Mouse (Mus musculus) liver, embryonic 11.5 days (tissue): ENCODE results near the gene Fcna. TPM values are rescaled to one million over a fixed set of nuclear protein-coding genes. Genes with fewer than 3 reads are reported as not detected.
A peak's percentile ranks its signal among the peaks of the same experiment; 100 is the strongest.

Experiments
- ATAC-seq: fragments of 200-750 bp; cut with Nextera tagmentation; replicated peaks from 2 replicates; pipeline ENCODE4 v1.8.0; 2017; ENCODE audit warnings: moderate number of reproducible peaks, mild to moderate bottlenecking, moderate TSS enrichment, moderate library complexity; ENCODE audit not compliant: low FRiP score
- DNase-seq: peaks from one replicate; pipeline ENCODE4 v3.0.0-alpha.2; 2017; ENCODE audit warnings: low spot score
- H3K27ac ChIP-seq: fragments of 300-500 bp; sonication (generic); 2 replicates; pipeline ENCODE4 v1.5.1; 2014; ENCODE audit warnings: mild to moderate bottlenecking, low read depth, low read length, control low read depth
- H3K27me3 ChIP-seq: fragments of 300-500 bp; sonication (generic); replicated peaks from 2 replicates; pipeline ENCODE4 v1.6.1; 2014; ENCODE audit warnings: low read length, mixed read lengths; ENCODE audit not compliant: control insufficient read depth, insufficient read depth
- H3K36me3 ChIP-seq: fragments of 300-500 bp; sonication (generic); 2 replicates; pipeline ENCODE4 v1.6.1; 2014; ENCODE audit warnings: mild to moderate bottlenecking, low read length, moderate library complexity, mixed read lengths; ENCODE audit not compliant: control insufficient read depth, insufficient read depth
- H3K4me1 ChIP-seq: fragments of 300-500 bp; sonication (generic); replicated peaks from 2 replicates; pipeline ENCODE4 v1.6.1; 2014; ENCODE audit warnings: low read length, mixed read lengths; ENCODE audit not compliant: control insufficient read depth, insufficient read depth
- H3K4me2 ChIP-seq: fragments of 300-500 bp; sonication (generic); 2 replicates; pipeline ENCODE4 v1.6.1; 2014; ENCODE audit warnings: mild to moderate bottlenecking, control low read depth, moderate library complexity
- H3K4me3 ChIP-seq: fragments of 300-500 bp; sonication (generic); 2 replicates; pipeline ENCODE4 v1.5.1; 2014; ENCODE audit warnings: low read depth, low read length, control low read depth
- H3K9ac ChIP-seq: fragments of 300-500 bp; sonication (generic); 2 replicates; pipeline ENCODE4 v1.6.1; 2014; ENCODE audit warnings: low read depth, low read length, control low read depth
- H3K9me3 ChIP-seq: fragments of 300-500 bp; sonication (generic); 2 replicates; pipeline ENCODE4 v1.6.1; 2016; ENCODE audit warnings: low read length, inconsistent platforms, mixed read lengths; ENCODE audit not compliant: control insufficient read depth
- WGBS: fragments of 180-500 bp; shearing (Covaris S2); extraction: QIAGEN DNeasy Blood & Tissue Kit; methylation state at CpG from one replicate; pipeline ENCODE4 v1.1.7; 2014; 5-methylcytosine and 5-hydroxymethylcytosine counted together
- polyA plus RNA-seq: library from polyadenylated mRNA; unstranded; fragments of >200 nt; fragmentation: Nextera tagmentation; extraction: Ambion mirVana; gene quantifications from 2 replicates; pipeline ENCODE4 v1.2.1, GENCODE M21; 2014

Fcna gene
- polyA plus RNA-seq, 1 experiment from 2014 or later = 33.4 TPM

GRCm38 (mm10) chr2:25656691-25657090 lies 28.9 kb upstream of the Fcna start:
- Histone ChIP-seq H3K27ac (no peak overlapping the region), H3K27me3 (0 out of 2 replicates have a peak, but pooled peaks cover 3% of the 10 kb centered on the region), H3K9ac (no peak overlapping the region), H3K4me1 (no peaks in the 10 kb centered on the region), H3K36me3 (no peaks in the 10 kb centered on the region), H3K4me3 (no peak overlapping the region), H3K4me2 (no peak overlapping the region), H3K9me3 (no peaks in the 10 kb centered on the region)
- 83% methylated on average over 4 of the region's 4 CpGs for WGBS
- DNase-seq = no peak
- ATAC-seq = no peak

DNA sequence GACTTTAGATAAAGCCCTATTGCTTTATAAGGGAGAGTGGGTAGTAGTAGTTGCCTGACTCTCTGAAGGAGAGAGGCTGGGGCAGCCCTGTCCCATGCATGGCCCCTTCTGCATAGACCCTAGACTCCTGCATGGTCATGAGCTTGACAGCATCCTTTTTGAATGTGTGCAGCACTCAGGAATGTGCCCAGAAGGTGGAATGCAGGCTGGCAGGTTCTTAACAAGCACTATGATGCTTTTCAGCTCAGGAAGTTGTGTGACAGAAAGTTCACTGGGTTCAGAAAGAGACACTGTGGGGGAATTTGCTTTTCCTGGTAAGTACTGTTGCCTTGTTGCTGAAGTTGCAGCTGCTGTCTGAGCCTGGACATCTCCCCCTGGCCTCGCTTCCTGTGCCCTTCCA lies 26.7 kb upstream of the Fcna start:
- Histone ChIP-seq H3K9me3 (no peaks in the 10 kb centered on the region), H3K4me3 (no peak overlapping the region), H3K9ac (no peak overlapping the region), H3K4me2 (no peak overlapping the region), H3K36me3 (no peaks in the 10 kb centered on the region), H3K27ac (no peak overlapping the region), H3K4me1 (no peaks in the 10 kb centered on the region), H3K27me3 (0 out of 2 replicates have a peak, but pooled peaks cover 3% of the 10 kb centered on the region)
- ATAC-seq (no peak), DNase-seq (no peak)
- 55% methylated on average over 1 of the region's 1 CpGs for WGBS

- H3K4me2 ChIP-seq = no peak within 1 kb of the TSS
- 0 out of 2 replicates have a peak, but pooled peaks cover 3% of the 10 kb centered on the region for H3K27me3 ChIP-seq
- H3K9me3 ChIP-seq = no peaks in the 10 kb centered on the region
- 67% methylated on average over 2 of the region's 2 CpGs for WGBS
- H3K9ac ChIP-seq = no peak within 1 kb of the TSS
- H3K27ac ChIP-seq = no peak within 1 kb of the TSS
- H3K4me1 ChIP-seq = no peaks in the 10 kb centered on the region
- no peaks in the 10 kb centered on the region for H3K36me3 ChIP-seq
- DNase-seq = no peak
- no peak for ATAC-seq
- H3K4me3 ChIP-seq = no peak within 1 kb of the TSS
Observed at GRCm38 (mm10) chr2:25652902-25653301, 25.1 kb upstream of the Fcna start, which contains the start of gene Lcn8. Lcn8 (plus strand) TSS chr2:25653120.

GRCm38 (mm10) chr2:25639890-25640289 lies 12.1 kb upstream of the Fcna start:
- Histone ChIP-seq H3K27ac (no peak overlapping the region), H3K4me1 (no peaks in the 10 kb centered on the region), H3K4me3 (no peak overlapping the region), H3K9me3 (no peaks in the 10 kb centered on the region), H3K36me3 (no peaks in the 10 kb centered on the region), H3K4me2 (no peak overlapping the region), H3K27me3 (no peaks in the 10 kb centered on the region), H3K9ac (no peak overlapping the region)
- DNase-seq = no peak
- WGBS = 17% methylated on average over 6 of the region's 6 CpGs
- ATAC-seq = no peak

DNA sequence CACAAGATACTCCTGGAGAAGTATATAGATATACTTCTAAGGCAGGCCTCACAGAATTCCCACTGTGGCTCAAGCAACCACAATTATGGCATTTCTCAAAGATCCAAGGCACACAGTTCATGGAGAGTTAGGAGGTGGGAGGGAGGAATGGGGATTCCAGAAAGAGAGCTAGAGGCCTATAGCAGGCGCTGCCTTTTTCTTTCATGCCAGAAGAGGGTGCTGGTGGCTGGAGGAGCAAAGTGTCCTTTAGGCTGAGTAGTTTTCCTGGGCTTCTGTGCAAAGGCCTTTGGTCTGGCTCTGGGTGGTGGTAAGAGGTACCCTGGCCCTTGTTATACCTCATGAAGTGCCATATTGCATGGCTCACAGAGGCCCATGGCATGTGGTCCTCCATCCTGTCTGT lies 6.2 kb upstream of the Fcna start:
- Histone ChIP-seq H3K27ac (no peak overlapping the region), H3K27me3 (no peaks in the 10 kb centered on the region), H3K4me2 (no peak overlapping the region), H3K4me3 (no peak overlapping the region), H3K4me1 (no peaks in the 10 kb centered on the region), H3K9ac (no peak overlapping the region), H3K36me3 (no peaks in the 10 kb centered on the region), H3K9me3 (no peaks in the 10 kb centered on the region)
- WGBS = 58% methylated on average over 1 of the region's 1 CpGs
- DNase-seq = no peak
- no peak for ATAC-seq

GRCm38 (mm10) chr2:25633616-25634015 lies 5.8 kb upstream of the Fcna start:
- H3K27ac ChIP-seq = no peak overlapping the region
- H3K27me3 ChIP-seq = no peaks in the 10 kb centered on the region
- H3K4me2 ChIP-seq = no peak overlapping the region
- no peaks in the 10 kb centered on the region for H3K36me3 ChIP-seq
- no peak for DNase-seq
- H3K9me3 ChIP-seq = no peaks in the 10 kb centered on the region
- no peak overlapping the region for H3K9ac ChIP-seq
- WGBS = 73% methylated on average over 3 of the region's 3 CpGs
- no peak overlapping the region for H3K4me3 ChIP-seq
- ATAC-seq = no peak
- no peaks in the 10 kb centered on the region; the same call in 1 of the 2 replicates for H3K4me1 ChIP-seq

DNA sequence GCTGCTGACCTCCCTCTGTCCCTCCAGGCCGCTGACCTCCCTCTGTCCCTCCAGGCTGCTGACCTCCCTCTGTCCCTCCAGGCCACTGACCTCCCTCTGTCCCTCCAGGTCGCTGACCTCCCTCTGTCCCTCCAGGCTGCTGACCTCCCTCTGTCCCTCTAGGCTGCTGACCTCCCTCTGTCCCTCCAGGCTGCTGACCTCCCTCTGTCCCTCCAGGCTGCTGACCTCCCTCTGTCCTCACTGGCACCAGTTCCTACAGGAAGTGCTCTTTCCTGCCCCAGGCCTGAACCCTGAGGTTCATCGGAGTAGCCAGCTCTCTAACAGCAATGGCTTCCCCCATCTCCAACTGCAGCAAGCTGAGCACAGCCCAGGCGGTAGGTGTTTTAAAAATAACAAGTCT lies 908 bp upstream of the Fcna start:
- no peak for ATAC-seq

GRCm38 (mm10) chr2:25625986-25626385 lies 1.8 kb downstream of the Fcna start:
- Histone ChIP-seq H3K9ac (no peak overlapping the region), H3K36me3 (no peaks in the 10 kb centered on the region), H3K4me1 (peaks cover 3% of the 10 kb centered on the region; the same call in 1 of the 2 replicates), H3K27me3 (no peaks in the 10 kb centered on the region), H3K9me3 (no peaks in the 10 kb centered on the region), H3K4me2 (no peak overlapping the region), H3K27ac (no peak overlapping the region), H3K4me3 (no peak overlapping the region)
- 45% methylated on average over 5 of the region's 5 CpGs for WGBS
- DNase-seq = no peak
- ATAC-seq = no peak

More for the DNA sequence above, 908 bp upstream of the Fcna start:
- no peak for DNase-seq
- Histone ChIP-seq H3K4me3 (no peak overlapping the region), H3K27ac (peak overlapping the region; percentile 19; the same call in 1 of the 2 replicates), H3K4me1 (no peaks in the 10 kb centered on the region; the same call in 1 of the 2 replicates), H3K9ac (no peak overlapping the region), H3K9me3 (no peaks in the 10 kb centered on the region), H3K27me3 (no peaks in the 10 kb centered on the region), H3K4me2 (no peak overlapping the region), H3K36me3 (no peaks in the 10 kb centered on the region)
- WGBS = 39% methylated on average over 4 of the region's 4 CpGs
